In genomic region chr5:32713042-32713702, GRCm38 (mm10) we compare ENCODE assay signal across 8 mouse cellular contexts.
A peak's percentile ranks its signal among the peaks of the same experiment; 100 is the strongest.
DNase-seq lines count a peak whose midpoint lies in the region; ATAC-seq lines count a peak whose summit lies in the region.

No protein-coding gene starts in this region.

- DNase-seq in frontal cortex, postnatal 36 days (ENCODE audit: low spot score in 2 of 2) = no peak
- peak; percentile 58 for DNase-seq in A20 (ENCODE audit: low read depth, low spot score)
- DNase-seq in embryonic facial prominence, embryonic 14.5 days (ENCODE audit: low spot score) = no peak
- DNase-seq in limb, embryonic 10.5 days (ENCODE audit: low spot score) = peak; percentile 56
- no peak for DNase-seq in layer of hippocampus, postnatal 36 days
- no peak for DNase-seq in thymus, postnatal 14 days

- H3K36me3 ChIP-seq in embryonic facial prominence, embryonic 14.5 days (ENCODE audit: control insufficient read depth, insufficient read depth, low read length) = no peaks in the 10 kb centered on the region
- no peaks in the 10 kb centered on the region for H3K36me3 ChIP-seq in limb, embryonic 10.5 days
- no peaks in the 10 kb centered on the region for H3K36me3 ChIP-seq in neural tube, embryonic 15.5 days

- peak overlapping the region; percentile 95 for H3K27ac ChIP-seq in embryonic facial prominence, embryonic 14.5 days (replicated peaks; ENCODE audit: low read depth, low read length)
- peak overlapping the region; percentile 83 for H3K27ac ChIP-seq in limb, embryonic 10.5 days
- H3K27ac ChIP-seq in neural tube, embryonic 15.5 days (replicated peaks) = peak overlapping the region; percentile 92

- ATAC-seq in frontal cortex, adult (ENCODE audit: low TSS enrichment) = peak; percentile 4; the same call in 1 of the 2 replicates
- no peak; the same call in 1 of the 2 replicates for ATAC-seq in embryonic facial prominence, embryonic 14.5 days (ENCODE audit: low read depth)
- ATAC-seq in neural tube, embryonic 15.5 days (ENCODE audit: low FRiP score) = peak; percentile 21

- H3K9me3 ChIP-seq in embryonic facial prominence, embryonic 14.5 days (ENCODE audit: control insufficient read depth, low read length) = no peaks in the 10 kb centered on the region
- no peaks in the 10 kb centered on the region for H3K9me3 ChIP-seq in limb, embryonic 10.5 days (replicated peaks)
- H3K9me3 ChIP-seq in neural tube, embryonic 15.5 days (replicated peaks) = no peaks in the 10 kb centered on the region

- H3K4me3 ChIP-seq in embryonic facial prominence, embryonic 14.5 days (ENCODE audit: low read depth, low read length) = peak overlapping the region; percentile 73
- H3K4me3 ChIP-seq in limb, embryonic 10.5 days = peak overlapping the region; percentile 66
- H3K4me3 ChIP-seq in neural tube, embryonic 15.5 days (replicated peaks) = peak overlapping the region; percentile 87

- no peaks in the 10 kb centered on the region for H3K27me3 ChIP-seq in embryonic facial prominence, embryonic 14.5 days (replicated peaks; ENCODE audit: control insufficient read depth, insufficient read depth, low read length)
- no peaks in the 10 kb centered on the region for H3K27me3 ChIP-seq in limb, embryonic 10.5 days (ENCODE audit: low read depth, poor library complexity, severe bottlenecking)
- no peaks in the 10 kb centered on the region for H3K27me3 ChIP-seq in neural tube, embryonic 15.5 days (replicated peaks)

- WGBS in embryonic facial prominence, embryonic 14.5 days = 7% methylated on average over 2 of the region's 2 CpGs
- WGBS in limb, embryonic 10.5 days = 29% methylated on average over 2 of the region's 2 CpGs
- WGBS in neural tube, embryonic 15.5 days = 11% methylated on average over 2 of the region's 2 CpGs

- H3K4me2 ChIP-seq in embryonic facial prominence, embryonic 14.5 days (ENCODE audit: low read depth, low read length) = peak overlapping the region; percentile 81
- H3K4me2 ChIP-seq in neural tube, embryonic 15.5 days = peak overlapping the region; percentile 87

- peak overlapping the region; percentile 85 for H3K9ac ChIP-seq in embryonic facial prominence, embryonic 14.5 days (ENCODE audit: low read depth, low read length)
- H3K9ac ChIP-seq in neural tube, embryonic 15.5 days (replicated peaks) = peak overlapping the region; percentile 80

- no peaks in the 10 kb centered on the region for H3K4me1 ChIP-seq in embryonic facial prominence, embryonic 14.5 days (ENCODE audit: control insufficient read depth, insufficient read depth, low read length)
- peaks cover 4% of the 10 kb centered on the region; the same call in 1 of the 2 replicates for H3K4me1 ChIP-seq in limb, embryonic 10.5 days
- H3K4me1 ChIP-seq in neural tube, embryonic 15.5 days = peaks cover 14% of the 10 kb centered on the region

Comparison
In these comparisons a context has a peak if more than half of its experiments do, and no peak if none do; other contexts are left out.
1. DNase-seq: peak in A20 (single experiment) and limb, embryonic 10.5 days (single experiment); none in frontal cortex, postnatal 36 days (0 of 2), embryonic facial prominence, embryonic 14.5 days (single experiment), layer of hippocampus, postnatal 36 days (0 of 2) and thymus, postnatal 14 days (single experiment).
2. Peak in every context shown above with its lines, with median percentiles within 50 percentile points of each other: H3K27ac ChIP-seq and H3K4me3 ChIP-seq.